Mouse (Mus musculus) CD4-positive, CD25-positive, alpha-beta regulatory T cell, adult 9 weeks (primary cell): Measurements from ENCODE around the gene Aldh4a1. TPM values are rescaled to one million over a fixed set of nuclear protein-coding genes. Genes with fewer than 3 reads are reported as not detected.

ENCODE experiments used
- polyA plus RNA-seq: library from polyadenylated mRNA; unstranded; fragments of 100-300 nt; shearing (Covaris generic); gene quantifications from one replicate; pipeline ENCODE4 v1.2.1, GENCODE M21; 2017

Gene Aldh4a1
- 23.3 TPM for polyA plus RNA-seq

DNA sequence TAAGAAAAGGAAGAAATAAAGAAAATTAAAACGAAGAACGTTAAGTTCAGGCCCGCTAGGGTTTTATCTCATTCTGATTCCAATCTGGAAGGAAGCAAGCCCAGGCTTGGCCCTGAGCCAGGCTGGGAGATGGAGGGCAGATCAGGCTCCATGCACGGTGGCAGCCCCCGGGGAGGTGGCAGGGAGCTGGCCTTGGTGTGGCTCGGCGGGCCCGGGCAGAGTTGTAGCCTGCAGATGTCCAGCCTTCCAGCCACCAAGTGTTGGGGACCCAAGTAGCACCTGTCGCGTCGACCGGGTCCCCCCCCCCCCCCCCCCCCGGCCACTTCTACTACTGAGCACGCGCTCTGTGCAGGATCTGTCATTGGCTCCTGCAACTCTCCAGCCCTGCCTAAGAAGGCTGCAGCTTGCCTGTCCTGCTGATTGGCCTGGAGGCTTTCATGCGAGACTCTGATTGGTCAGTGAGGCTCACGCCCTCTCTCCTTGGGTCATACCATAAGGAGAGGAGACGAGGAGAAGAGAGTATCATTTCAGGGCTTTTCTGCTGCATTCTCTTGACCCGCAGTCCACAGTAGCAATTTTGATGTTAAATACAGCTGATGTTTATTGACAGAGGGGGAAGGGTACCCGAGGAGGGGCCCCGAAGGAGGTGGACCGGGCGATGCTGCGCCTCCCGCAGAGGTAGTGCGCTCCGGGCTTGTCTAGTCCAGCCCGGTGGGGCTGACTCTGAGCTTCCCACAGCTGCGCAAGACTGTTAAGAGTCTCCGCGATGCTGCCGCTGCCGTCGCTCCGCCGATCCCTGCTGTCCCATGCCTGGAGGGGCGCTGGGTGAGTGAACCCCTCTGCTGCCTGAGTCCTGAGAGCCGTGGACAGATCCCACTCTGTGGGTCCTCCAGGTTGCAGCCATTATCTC, at the start of gene Aldh4a1:
Gene Aldh4a1 (plus strand): TSS at position 494 of the 910 bp plus-strand sequence.

DNA sequence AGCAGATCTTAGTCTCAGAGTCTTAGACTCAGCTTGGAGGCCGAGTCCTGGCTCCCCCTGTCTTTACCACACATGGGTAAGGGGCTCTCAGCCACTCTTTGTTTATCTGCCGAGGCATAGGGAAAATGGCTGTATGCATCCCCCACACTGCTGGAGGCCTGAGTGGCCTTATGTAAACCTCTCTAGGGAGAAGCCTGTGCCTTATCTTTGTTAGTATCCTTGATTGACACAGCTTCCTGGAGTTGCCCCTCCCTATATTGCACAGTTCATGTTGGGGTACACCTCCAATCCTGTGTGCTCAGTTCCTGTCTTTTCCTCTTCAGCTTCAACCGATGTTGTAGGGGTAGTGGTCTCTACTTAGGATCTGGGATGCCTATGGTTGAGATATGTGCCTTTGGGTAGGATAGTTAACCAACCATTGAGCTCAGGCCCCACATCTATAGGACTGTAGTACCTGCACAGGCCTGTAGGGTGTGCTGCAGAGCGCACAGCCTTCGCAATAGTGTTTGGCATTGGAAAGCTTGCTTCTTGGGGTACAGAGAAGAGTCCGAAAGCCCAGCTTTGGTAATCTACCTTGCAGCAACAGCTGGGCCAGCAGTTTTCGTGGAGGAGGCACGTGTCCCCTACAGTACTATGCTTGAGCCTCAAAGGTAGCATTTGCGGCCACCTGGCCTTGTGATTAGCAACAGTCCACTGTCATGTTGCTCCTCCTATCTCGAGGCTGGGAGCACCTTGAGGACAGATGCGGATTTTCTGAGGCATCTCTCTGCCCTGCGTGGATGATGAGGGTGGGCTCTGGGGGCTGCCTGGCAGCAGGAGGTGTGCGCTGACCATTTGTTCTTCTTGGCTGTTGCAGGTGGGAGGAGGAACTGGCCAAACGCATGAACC, 20.1 kb upstream of the Aldh4a1 start, which contains the start of gene Gm21969:
Gene Gm21969 (plus strand): TSS at position 830 of the 888 bp plus-strand sequence.

DNA sequence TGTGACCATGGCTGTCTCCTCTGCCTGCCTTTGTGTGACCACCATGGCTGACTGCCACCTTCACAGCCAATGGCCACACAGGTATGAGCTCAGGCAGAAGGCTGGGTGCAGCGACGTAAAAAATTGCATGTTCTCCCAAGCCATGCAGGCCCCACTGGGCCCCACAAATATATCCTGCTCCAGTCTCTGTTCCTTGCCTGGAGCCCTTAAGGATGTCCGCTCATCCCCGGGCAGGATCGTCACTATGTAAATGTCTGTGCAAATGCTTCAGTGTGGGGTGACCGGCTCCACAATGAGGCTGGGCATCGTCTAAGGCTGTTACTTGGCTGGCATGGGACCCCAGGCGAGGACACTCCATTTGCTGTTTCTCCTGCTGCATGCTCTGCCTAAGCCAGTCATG, 30.6 kb downstream of the Aldh4a1 start, which contains the start of gene Tas1r2:
Gene Tas1r2 (plus strand): TSS at position 301 of the 400 bp plus-strand sequence.

Other genes starting within 250 kb of the Aldh4a1 start
- gene Iffo2, start 92.3 kb upstream of the Aldh4a1 start, polyA plus RNA-seq: 1.8 TPM
- not detected for gene Gm21969, start 19.7 kb upstream of the Aldh4a1 start, polyA plus RNA-seq
- not detected for gene Tas1r2, start 30.7 kb downstream of the Aldh4a1 start, polyA plus RNA-seq
- not detected for gene Pax7, start 210.7 kb downstream of the Aldh4a1 start, polyA plus RNA-seq